Mouse (Mus musculus) E14TG2a.4 (cell line): ENCODE measurements at regions not wholly inside any gene's neighbourhood (a gene's known extent, or its start where the extent isn't known, plus 50 kb on each side); places are given as distances from the start of the nearest gene placed in this dataset.

ENCODE experiments used
- CTCF ChIP-seq: conservative IDR thresholded peaks from 2 replicates; pipeline ENCODE4 v1.5.1; 2014; ENCODE audit warnings: low read length
- NANOG ChIP-seq: IDR thresholded peaks from 2 replicates; pipeline ENCODE4 v1.6.1; 2014; ENCODE audit warnings: borderline replicate concordance, low read length, mixed read lengths
- POU5F1 ChIP-seq: IDR thresholded peaks from 2 replicates; pipeline ENCODE4 v1.6.1; 2014; ENCODE audit warnings: low read length, borderline replicate concordance

- no peak for TF ChIP-seq CTCF
- no peak for TF ChIP-seq NANOG
- no peak for TF ChIP-seq POU5F1
Observed at GRCm38 (mm10) chr12:95988669-95989288, 296.8 kb downstream of the Flrt2 start.
